ENCODE assay signal across 27 mouse cellular contexts in the genomic region with DNA sequence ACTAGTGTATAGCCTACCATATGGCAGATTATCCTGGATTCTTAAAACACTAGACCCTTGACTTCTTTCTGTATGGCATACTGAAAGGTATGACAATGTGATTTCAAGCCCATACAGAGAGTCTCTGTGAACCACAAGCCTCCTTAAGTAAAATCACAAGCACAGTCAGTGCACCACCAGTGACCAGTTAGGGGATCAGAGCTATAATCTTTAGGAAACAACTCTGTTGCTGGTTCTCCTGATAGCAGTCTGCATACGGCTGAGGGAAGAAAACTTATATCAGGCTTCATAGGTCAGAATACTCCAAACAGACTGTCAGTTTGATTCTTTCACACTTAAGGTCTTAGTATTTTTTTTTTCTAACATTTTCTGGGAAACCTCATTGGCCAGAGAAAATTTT. TPM values are rescaled to one million over a fixed set of nuclear protein-coding genes. Genes with fewer than 3 reads are reported as not detected.
A peak's percentile ranks its signal among the peaks of the same experiment; 100 is the strongest.
DNase-seq lines count a peak whose midpoint lies in the region; ATAC-seq and TF ChIP-seq lines count a peak whose summit lies in the region.
"Had no signal": no experiment of that assay in that cellular context is flagged by ENCODE, and none has a peak within 500 bp of the region (broad histone marks: within the 10 kb centered on the region; RNA-seq: fewer than 3 reads in every experiment).

No protein-coding gene starts in this region.

- WGBS in kidney, embryonic 14.5 days = 61% methylated on average over 1 of the region's 1 CpGs

- H3K9ac ChIP-seq in MEL (ENCODE audit: control insufficient read depth, low read depth, low read length, poor library complexity, severe bottlenecking) = no peak overlapping the region
- H3K9ac ChIP-seq in kidney, embryonic 14.5 days (ENCODE audit: low read depth, low read length) = no peak overlapping the region

- H3K4me1 ChIP-seq in MEL (ENCODE audit: control insufficient read depth in 1 of 2, insufficient read depth in 2 of 2, low read length in 2 of 2) = peaks cover 0 to 4% of the 10 kb centered on the region in 2 experiments; a peak in 1 of 4 replicates
- no peaks in the 10 kb centered on the region for H3K4me1 ChIP-seq in kidney, embryonic 14.5 days (ENCODE audit: control insufficient read depth, insufficient read depth, low read length)

- H3K36me3 ChIP-seq in MEL (ENCODE audit: control insufficient read depth in 1 of 2, insufficient read depth in 2 of 2, low read length in 2 of 2) = no peaks in the 10 kb centered on the region; a peak in 1 of 4 replicates
- H3K36me3 ChIP-seq in kidney, embryonic 14.5 days (ENCODE audit: control insufficient read depth, insufficient read depth, low read length) = no peaks in the 10 kb centered on the region
- H3K36me3 ChIP-seq: G1E had no signal

- no peak for TF ChIP-seq CTCF in MEL (IDR thresholded peaks at IDR 0.05 in 2 of 3, conservative IDR thresholded peaks at IDR 0.05 in 1 of 3; ENCODE audit: control insufficient read depth in 1 of 3, insufficient read depth in 1 of 3, low read depth in 2 of 3, low read length in 3 of 3, poor library complexity in 1 of 3, severe bottlenecking in 1 of 3)

- no peak overlapping the region for H3K4me3 ChIP-seq in MEL (ENCODE audit: control insufficient read depth in 1 of 2, insufficient read depth in 1 of 2, low read depth in 2 of 2, low read length in 2 of 2)
- H3K4me3 ChIP-seq in kidney, embryonic 14.5 days (ENCODE audit: low read length) = no peak overlapping the region

- no peaks in the 10 kb centered on the region for H3K27me3 ChIP-seq in MEL (ENCODE audit: control insufficient read depth in 1 of 2, insufficient read depth in 2 of 2, low read length in 2 of 2)
- H3K27me3 ChIP-seq in kidney, embryonic 14.5 days (ENCODE audit: control insufficient read depth, insufficient read depth, low read length) = no peaks in the 10 kb centered on the region
- H3K27me3 ChIP-seq: CH12.LX had no signal

- no peak overlapping the region for H3K27ac ChIP-seq in MEL (ENCODE audit: control insufficient read depth, low read depth, low read length)
- no peak overlapping the region for H3K27ac ChIP-seq in kidney, embryonic 14.5 days (ENCODE audit: low read depth, low read length)

- TF ChIP-seq EP300 in MEL (IDR thresholded peaks at IDR 0.05; ENCODE audit: low read depth in 1 of 2, low read length in 2 of 2) = peak; percentile 12 to 57; a peak in 1 of 4 replicates

- H3K79me2 ChIP-seq in MEL (ENCODE audit: control insufficient read depth, insufficient read depth, low read length, poor library complexity) = no peaks in the 10 kb centered on the region

- DNase-seq in MEL (ENCODE audit: low read depth, low spot score) = peak; percentile 24
- no peak for DNase-seq in spleen, postnatal 10 days (ENCODE audit: low spot score in 2 of 2)
- DNase-seq in lung, postnatal 36 days = no peak
- DNase-seq: adrenal gland, adult 2 months; adrenal gland, adult 8-10 months; adrenal gland, postnatal 10 days; adrenal gland, postnatal 14 days; adrenal gland, postnatal 25 days; adrenal gland, postnatal 36 days; B cell, adult 2 months; cerebellum, adult 11 months; cerebellum, adult 11-12 months; cerebellum, adult 18-20 months; cerebellum, adult 2 months had no signal

- ATAC-seq in common myeloid progenitor, adult 5-6 weeks (replicated peaks; ENCODE audit: low read depth, poor library complexity, severe bottlenecking) = peak; percentile 40; the same call in 1 of the 2 replicates
- ATAC-seq in megakaryocyte-erythroid progenitor cell, adult 5-6 weeks (replicated peaks; ENCODE audit: low FRiP score, low TSS enrichment, poor library complexity, severe bottlenecking) = peak; percentile 76
- ATAC-seq in kidney, embryonic 14.5 days (ENCODE audit: low FRiP score, low TSS enrichment) = no peak
- ATAC-seq: activated CD4-positive, CD25-positive, alpha-beta regulatory T cell, adult 4 months; CD4-positive, CD25-positive, alpha-beta regulatory T cell, adult 4 months; Patski had no signal

- no peaks in the 10 kb centered on the region for H3K9me3 ChIP-seq in MEL (replicated peaks; ENCODE audit: insufficient read depth, low read length)
- no peaks in the 10 kb centered on the region for H3K9me3 ChIP-seq in kidney, embryonic 14.5 days (ENCODE audit: control insufficient read depth, low read length)
- H3K9me3 ChIP-seq: G1E had no signal

- no peak for TF ChIP-seq RAD21 in MEL (IDR thresholded peaks at IDR 0.05; ENCODE audit: low read depth, low read length)

- no peak overlapping the region for H3K4me2 ChIP-seq in kidney, embryonic 14.5 days (replicated peaks; ENCODE audit: low read depth, low read length)

- TF ChIP-seq POLR2A in MEL (IDR thresholded peaks at IDR 0.05; ENCODE audit: control insufficient read depth in 1 of 2, insufficient read depth in 1 of 2, low read depth in 1 of 2, low read length in 2 of 2, poor library complexity in 1 of 2) = no peak

TF ChIP-seq in MEL, 35 proteins besides CTCF, POLR2A, EP300 and RAD21:
- TF ChIP-seq GATA1 (IDR thresholded peaks at IDR 0.05; ENCODE audit: low read depth, low read length) (peak; percentile 29; the same call in 1 of the 2 replicates), NRF1 (IDR thresholded peaks at IDR 0.05; ENCODE audit: insufficient read depth, low read depth, low read length, poor library complexity, severe bottlenecking) (no peak), TAL1 (IDR thresholded peaks at IDR 0.05; ENCODE audit: low read length) (no peak), ETS1 (IDR thresholded peaks at IDR 0.05; ENCODE audit: low read depth, low read length) (no peak), TCF12 (IDR thresholded peaks at IDR 0.05; ENCODE audit: low read depth, low read length) (peak; percentile 47; the same call in 1 of the 2 replicates), BHLHE40 (IDR thresholded peaks at IDR 0.05; ENCODE audit: borderline replicate concordance, low read depth, low read length) (no peak), RCOR1 (IDR thresholded peaks at IDR 0.05; ENCODE audit: low read depth, low read length) (0 out of 2 replicates have a peak, but pooled peaks have one; percentile 21), ZC3H11A (IDR thresholded peaks at IDR 0.05; ENCODE audit: low read depth, low read length) (no peak)

RNA-seq across cellular contexts. Expression of a gene that starts 22.1 kb away (rescaled TPM):
- total RNA-seq in MEL (2012; rRNA removed) = 0.07 and 0.12 TPM in 2 replicates
- under 1 TPM in 1 of 2 experiments, not detected in 1; 0.26 TPM for polyA plus RNA-seq in MEL (2012; ENCODE audit: insufficient read depth in 1 of 2, insufficient read length in 2 of 2, low read depth in 1 of 2, low replicate concordance in 2 of 2, missing spikeins in 1 of 2)
- total RNA-seq in common myeloid progenitor, adult 5-6 weeks (2017) = not detected in 2 replicates
- total RNA-seq in megakaryocyte-erythroid progenitor cell, adult 5-6 weeks (2014; fragmentation: Nextera tagmentation) = 0.82 and 1.5 TPM in 2 replicates
- 1.0 TPM in 1 of 2 replicates, not detected in the other for total RNA-seq in megakaryocyte-erythroid progenitor cell, adult 5-6 weeks (2017)
- 0.16 TPM in 1 of 2 replicates, not detected in the other for polyA plus RNA-seq in kidney, embryonic 14.5 days (2014; fragmentation: Nextera tagmentation; extraction: Ambion mirVana)
- total RNA-seq: adrenal gland, adult 18-20 months; adrenal gland, adult 2 months; adrenal gland, adult 8-10 months; adrenal gland, postnatal 10 days; adrenal gland, postnatal 14 days; adrenal gland, postnatal 25 days; CH12.LX had no signal
- polyA plus RNA-seq: adrenal gland, adult 2 months; brain, embryonic 14.5 days; C2C12; CD4-positive, CD25-positive, alpha-beta regulatory T cell, adult 4 months; cerebellum, adult 2 months; G1E; Patski had no signal

RNA-seq across cellular contexts. Expression of a gene that starts 22.3 kb away (rescaled TPM):
- total RNA-seq in MEL (2012; rRNA removed) = not detected in 2 replicates
- polyA plus RNA-seq in MEL (2012; ENCODE audit: insufficient read depth in 1 of 2, insufficient read length in 2 of 2, low read depth in 1 of 2, low replicate concordance in 2 of 2, missing spikeins in 1 of 2) = not detected
- not detected in 2 replicates for total RNA-seq in common myeloid progenitor, adult 5-6 weeks (2017)
- not detected in 2 replicates for total RNA-seq in megakaryocyte-erythroid progenitor cell, adult 5-6 weeks (2014; fragmentation: Nextera tagmentation)
- total RNA-seq in megakaryocyte-erythroid progenitor cell, adult 5-6 weeks (2017) = not detected in 2 replicates
- 2.7 and 3.2 TPM in 2 replicates for polyA plus RNA-seq in kidney, embryonic 14.5 days (2014; fragmentation: Nextera tagmentation; extraction: Ambion mirVana)
- total RNA-seq: adrenal gland, adult 18-20 months; adrenal gland, adult 2 months; adrenal gland, postnatal 10 days; adrenal gland, postnatal 14 days; adrenal gland, postnatal 25 days; adrenal gland, postnatal 36 days; CH12.LX had no signal
- polyA plus RNA-seq: adrenal gland, adult 2 months; G1E had no signal

RNA-seq across cellular contexts. Expression of a gene that starts 25.7 kb away (rescaled TPM):
- total RNA-seq in MEL (2012; rRNA removed) = not detected in 2 replicates
- polyA plus RNA-seq in MEL (2012; ENCODE audit: insufficient read depth in 1 of 2, insufficient read length in 2 of 2, low read depth in 1 of 2, low replicate concordance in 2 of 2, missing spikeins in 1 of 2) = not detected
- not detected in 2 replicates for total RNA-seq in common myeloid progenitor, adult 5-6 weeks (2017)
- total RNA-seq in megakaryocyte-erythroid progenitor cell, adult 5-6 weeks (2014; fragmentation: Nextera tagmentation) = not detected in 2 replicates
- total RNA-seq in megakaryocyte-erythroid progenitor cell, adult 5-6 weeks (2017) = not detected in 2 replicates
- 0.37 TPM in 1 of 2 replicates, not detected in the other for polyA plus RNA-seq in kidney, embryonic 14.5 days (2014; fragmentation: Nextera tagmentation; extraction: Ambion mirVana)
- total RNA-seq: adrenal gland, adult 18-20 months; adrenal gland, adult 2 months; adrenal gland, adult 8-10 months; adrenal gland, postnatal 10 days; adrenal gland, postnatal 14 days; adrenal gland, postnatal 25 days; adrenal gland, postnatal 36 days; adrenal gland, postnatal 4 days; CH12.LX; ES-E14; G1E had no signal
- polyA plus RNA-seq: activated CD4-positive, CD25-positive, alpha-beta regulatory T cell, adult 4 months; adrenal gland, adult 2 months; brain, embryonic 14.5 days; C2C12; CD4-positive, CD25-positive, alpha-beta regulatory T cell, adult 4 months; cerebellum, adult 2 months; G1E; Patski had no signal

RNA-seq across cellular contexts. Expression of a gene that starts 45.7 kb away (rescaled TPM):
- 21.5 and 31.0 TPM in 2 replicates for total RNA-seq in MEL (2012; rRNA removed)
- 10 to 100 TPM in 1 of 2 experiments, not detected in 1; 79.6 TPM for polyA plus RNA-seq in MEL (2012; ENCODE audit: insufficient read depth in 1 of 2, insufficient read length in 2 of 2, low read depth in 1 of 2, low replicate concordance in 2 of 2, missing spikeins in 1 of 2)
- 21.9 and 39.3 TPM in 2 replicates for total RNA-seq in common myeloid progenitor, adult 5-6 weeks (2017)
- 302 and 549 TPM in 2 replicates for total RNA-seq in megakaryocyte-erythroid progenitor cell, adult 5-6 weeks (2014; fragmentation: Nextera tagmentation)
- total RNA-seq in megakaryocyte-erythroid progenitor cell, adult 5-6 weeks (2017) = 63.8 and 132 TPM in 2 replicates
- polyA plus RNA-seq in kidney, embryonic 14.5 days (2014; fragmentation: Nextera tagmentation; extraction: Ambion mirVana) = 1.2 and 1.8 TPM in 2 replicates
- total RNA-seq: adrenal gland, adult 18-20 months; adrenal gland, adult 8-10 months; adrenal gland, postnatal 25 days; adrenal gland, postnatal 36 days; CH12.LX had no signal
- polyA plus RNA-seq: adrenal gland, adult 2 months; C2C12; CD4-positive, CD25-positive, alpha-beta regulatory T cell, adult 4 months; cerebellum, adult 2 months; Patski had no signal

RNA-seq across cellular contexts. Expression of a gene that starts 53.2 kb away (rescaled TPM):
- total RNA-seq in MEL (2012; rRNA removed) = 0.88 and 1.0 TPM in 2 replicates
- polyA plus RNA-seq in MEL (2012; ENCODE audit: insufficient read depth in 1 of 2, insufficient read length in 2 of 2, low read depth in 1 of 2, low replicate concordance in 2 of 2, missing spikeins in 1 of 2) = 1 to 10 TPM in 1 of 2 experiments, not detected in 1; 5.2 TPM
- total RNA-seq in common myeloid progenitor, adult 5-6 weeks (2017) = 3.2 and 6.5 TPM in 2 replicates
- 1.5 and 12.2 TPM in 2 replicates for total RNA-seq in megakaryocyte-erythroid progenitor cell, adult 5-6 weeks (2014; fragmentation: Nextera tagmentation)
- total RNA-seq in megakaryocyte-erythroid progenitor cell, adult 5-6 weeks (2017) = 4.3 and 7.2 TPM in 2 replicates
- polyA plus RNA-seq in kidney, embryonic 14.5 days (2014; fragmentation: Nextera tagmentation; extraction: Ambion mirVana) = 9.2 and 11.8 TPM in 2 replicates
- total RNA-seq: CH12.LX had no signal
